Mouse (Mus musculus) small intestine, adult 2 months (tissue): Measurements from ENCODE around the gene Drd2. TPM values are rescaled to one million over a fixed set of nuclear protein-coding genes. Genes with fewer than 3 reads are reported as not detected.

Experiments used
- H3K27ac ChIP-seq: fragments of 200-500 bp; 2 replicates; pipeline ENCODE4 v1.5.1; 2012; ENCODE audit warnings: low read depth, low read length, control low read depth, inconsistent platforms; ENCODE audit not compliant: insufficient read depth
- H3K27me3 ChIP-seq: fragments of 200-500 bp; 2 replicates; pipeline ENCODE4 v1.6.1; 2012; ENCODE audit warnings: mild to moderate bottlenecking, moderate library complexity, low read length, inconsistent platforms; ENCODE audit not compliant: control insufficient read depth, insufficient read depth
- H3K36me3 ChIP-seq: fragments of 200-500 bp; 2 replicates; pipeline ENCODE4 v1.6.1; 2012; ENCODE audit warnings: mild to moderate bottlenecking, low read length, control low read depth, inconsistent platforms; ENCODE audit not compliant: control insufficient read depth, insufficient read depth
- H3K4me1 ChIP-seq: fragments of 200-500 bp; 2 replicates; pipeline ENCODE4 v1.6.1; 2012; ENCODE audit warnings: low read length, inconsistent platforms, mixed read lengths; ENCODE audit not compliant: control insufficient read depth, insufficient read depth, insufficient read length
- H3K4me3 ChIP-seq: fragments of 200-500 bp; 2 replicates; pipeline ENCODE4 v1.5.1; 2012; ENCODE audit warnings: low read depth, mild to moderate bottlenecking, control low read depth, inconsistent platforms, low read length, moderate library complexity
- CTCF ChIP-seq: fragments of 200-500 bp; IDR thresholded peaks from 2 replicates; pipeline ENCODE4 v1.5.1; 2012; ENCODE audit warnings: low read depth, mild to moderate bottlenecking, control low read depth, inconsistent platforms, low read length, moderate library complexity, mixed read lengths; ENCODE audit not compliant: insufficient replicate concordance, insufficient read length; ENCODE audit errors: extremely low read depth
- POLR2A ChIP-seq: fragments of 200-500 bp; IDR thresholded peaks from 2 replicates; pipeline ENCODE4 v1.6.1; 2012; ENCODE audit warnings: low read depth, mild to moderate bottlenecking, control low read depth, inconsistent platforms, low read length, moderate library complexity
- WGBS: fragments of 180-500 bp; shearing (Covaris S2); methylation state at CpG from one replicate; pipeline ENCODE4 v1.1.7; 2018; 5-methylcytosine and 5-hydroxymethylcytosine counted together
- polyA plus RNA-seq: library from polyadenylated mRNA; depleted of rRNA; stranded (reverse); fragments of >200 nt; gene quantifications from 2 replicates; pipeline ENCODE4 v1.2.3, GENCODE M21; 2012

Drd2 gene
- polyA plus RNA-seq, 1 experiment = not detected

GRCm38 (mm10) chr9:49373946-49374345 is 33.5 kb downstream of the Drd2 start:
- TF ChIP-seq POLR2A = no peak
- TF ChIP-seq CTCF = no peak
- H3K27me3 ChIP-seq = no peaks in the 10 kb centered on the region

GRCm38 (mm10) chr9:49379962-49380361 is 39.5 kb downstream of the Drd2 start:
- Histone ChIP-seq H3K36me3 (no peaks in the 10 kb centered on the region), H3K27me3 (no peaks in the 10 kb centered on the region), H3K4me1 (no peaks in the 10 kb centered on the region), H3K4me3 (no peak overlapping the region), H3K27ac (no peak overlapping the region)
- no peak for TF ChIP-seq POLR2A
- TF ChIP-seq CTCF = no peak
- 88% methylated on average over 4 of the region's 4 CpGs for WGBS

More at GRCm38 (mm10) chr9:49373946-49374345, 33.5 kb downstream of the Drd2 start:
- Histone ChIP-seq H3K4me3 (no peak overlapping the region), H3K36me3 (no peaks in the 10 kb centered on the region), H3K4me1 (no peaks in the 10 kb centered on the region), H3K27ac (no peak overlapping the region)
- 78% methylated on average over 2 of the region's 2 CpGs for WGBS

- Histone ChIP-seq H3K4me3 (no peak overlapping the region), H3K27me3 (no peaks in the 10 kb centered on the region), H3K27ac (no peak overlapping the region), H3K36me3 (no peaks in the 10 kb centered on the region), H3K4me1 (no peaks in the 10 kb centered on the region)
- WGBS = 95% methylated on average over 3 of the region's 3 CpGs
- TF ChIP-seq POLR2A = no peak
- TF ChIP-seq CTCF = no peak
Observed at GRCm38 (mm10) chr9:49384041-49384440, 43.6 kb downstream of the Drd2 start.

- Histone ChIP-seq H3K4me1 (no peaks in the 10 kb centered on the region), H3K36me3 (no peaks in the 10 kb centered on the region), H3K27ac (no peak overlapping the region), H3K27me3 (no peaks in the 10 kb centered on the region), H3K4me3 (no peak overlapping the region)
- TF ChIP-seq POLR2A = no peak
- no peak for TF ChIP-seq CTCF
- WGBS = 84% methylated on average over 6 of the region's 6 CpGs
Observed at GRCm38 (mm10) chr9:49384855-49385254, 44.4 kb downstream of the Drd2 start.

- no peaks in the 10 kb centered on the region for H3K36me3 ChIP-seq
- H3K4me1 ChIP-seq = no peaks in the 10 kb centered on the region
- no peak overlapping the region for H3K27ac ChIP-seq
- TF ChIP-seq CTCF (no peak), POLR2A (no peak)
- no peak overlapping the region for H3K4me3 ChIP-seq
- no peaks in the 10 kb centered on the region for H3K27me3 ChIP-seq
- WGBS = 13% methylated on average over 7 of the region's 7 CpGs
Observed at GRCm38 (mm10) chr9:49385301-49385700, 44.9 kb downstream of the Drd2 start.

GRCm38 (mm10) chr9:49386119-49386518 is 45.7 kb downstream of the Drd2 start:
- no peak for TF ChIP-seq CTCF
- TF ChIP-seq POLR2A = no peak
- Histone ChIP-seq H3K27ac (no peak overlapping the region), H3K36me3 (no peaks in the 10 kb centered on the region), H3K4me3 (no peak overlapping the region), H3K27me3 (no peaks in the 10 kb centered on the region), H3K4me1 (no peaks in the 10 kb centered on the region)
- 23% methylated on average over 11 of the region's 11 CpGs for WGBS

GRCm38 (mm10) chr9:49392242-49392641 is 51.8 kb downstream of the Drd2 start:
- TF ChIP-seq POLR2A = no peak
- no peak for TF ChIP-seq CTCF
- Histone ChIP-seq H3K27ac (no peak overlapping the region), H3K36me3 (no peaks in the 10 kb centered on the region), H3K4me3 (no peak overlapping the region), H3K27me3 (no peaks in the 10 kb centered on the region), H3K4me1 (no peaks in the 10 kb centered on the region)
- 29% methylated on average over 2 of the region's 2 CpGs for WGBS

GRCm38 (mm10) chr9:49396006-49396405 is 55.6 kb downstream of the Drd2 start:
- Histone ChIP-seq H3K4me3 (no peak overlapping the region), H3K4me1 (no peaks in the 10 kb centered on the region), H3K36me3 (no peaks in the 10 kb centered on the region), H3K27me3 (no peaks in the 10 kb centered on the region; the same call in 1 of the 2 replicates), H3K27ac (no peak overlapping the region)
- TF ChIP-seq CTCF = no peak
